Mouse (Mus musculus): Measurements from ENCODE around the gene Gm17545. TPM values are rescaled to one million over a fixed set of nuclear protein-coding genes. Genes with fewer than 3 reads are reported as not detected.

The Gm17545 gene
- polyA plus RNA-seq, 1 experiment = not detected

DNA sequence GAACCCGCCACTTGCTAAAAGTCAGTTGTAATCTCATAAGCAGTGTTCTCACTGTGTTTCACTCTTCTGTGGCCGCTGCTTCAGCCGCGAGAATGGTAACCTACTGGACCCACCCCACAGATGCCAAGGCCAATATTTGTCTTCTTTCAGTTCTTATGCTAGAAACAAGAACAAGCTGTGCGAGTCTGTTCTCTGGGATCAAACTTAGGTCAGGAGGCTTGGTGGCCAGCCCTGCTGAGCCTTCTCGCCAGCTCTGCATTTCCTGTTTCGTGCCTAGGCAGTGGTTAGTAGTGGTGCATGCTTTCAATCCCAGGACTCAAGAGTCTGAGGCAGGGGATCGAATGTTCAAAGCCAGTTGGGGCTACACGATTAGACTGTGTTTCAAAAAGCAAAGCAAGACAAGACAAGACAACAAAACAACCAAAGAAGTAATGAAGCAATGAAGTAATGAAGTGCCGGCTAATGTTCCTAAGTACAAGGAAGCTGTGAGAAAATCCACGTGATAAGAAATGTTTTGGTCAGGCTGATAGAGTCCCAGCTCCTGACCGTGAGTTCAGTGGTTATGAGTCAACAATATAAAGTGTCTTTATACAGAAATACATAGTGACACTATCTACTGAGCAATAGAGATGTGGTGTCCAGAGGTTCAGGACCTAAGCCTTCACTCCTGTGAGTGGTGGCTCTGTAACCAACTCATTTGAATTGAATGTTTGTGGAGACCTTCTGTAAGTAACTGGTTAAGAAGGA is 30.6 kb downstream of the Gm17545 start:
- H3K4me1 ChIP-seq (ENCODE audit: control insufficient read depth, insufficient read depth, insufficient read length, low read length) = no peaks in the 10 kb centered on the region
- no peak overlapping the region for H3K27ac ChIP-seq (ENCODE audit: insufficient read depth, low read depth, low read length)
- 74% methylated on average over 12 of the region's 12 CpGs for WGBS
- H3K36me3 ChIP-seq (ENCODE audit: control insufficient read depth, insufficient read depth, low read length) = no peaks in the 10 kb centered on the region
- no peak overlapping the region for H3K4me3 ChIP-seq (ENCODE audit: low read depth, low read length)
- no peaks in the 10 kb centered on the region for H3K27me3 ChIP-seq (ENCODE audit: control insufficient read depth, insufficient read depth, low read length)
- TF ChIP-seq POLR2A (IDR thresholded peaks at IDR 0.05; ENCODE audit: low read depth, low read length) (no peak), CTCF (IDR thresholded peaks at IDR 0.05; ENCODE audit: extremely low read depth, insufficient read length, insufficient replicate concordance, low read depth, low read length) (no peak)

DNA sequence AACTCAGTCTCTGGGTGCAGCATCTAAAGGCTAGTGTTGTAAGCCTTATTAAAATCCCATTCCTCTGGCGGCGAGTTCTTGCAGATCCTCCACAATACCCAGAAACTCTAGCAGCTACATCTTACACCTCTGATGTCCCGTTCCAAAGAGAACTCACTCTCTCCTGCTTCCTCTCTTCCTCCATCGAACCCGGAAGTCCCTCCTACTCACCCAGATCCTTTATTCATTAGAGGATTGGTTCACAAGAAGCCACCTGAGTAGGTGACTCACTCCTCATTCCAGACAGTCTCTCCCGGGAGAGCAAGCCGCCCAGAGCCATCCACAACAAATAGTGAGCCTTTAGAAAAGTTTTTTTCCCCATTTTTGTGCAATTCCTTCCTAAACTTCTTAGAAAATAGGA is 32.1 kb downstream of the Gm17545 start:
- 85% methylated on average over 7 of the region's 7 CpGs for WGBS
- Histone ChIP-seq H3K36me3 (ENCODE audit: control insufficient read depth, insufficient read depth, low read length) (no peaks in the 10 kb centered on the region), H3K27ac (ENCODE audit: insufficient read depth, low read depth, low read length) (no peak overlapping the region), H3K4me3 (ENCODE audit: low read depth, low read length) (no peak overlapping the region), H3K27me3 (ENCODE audit: control insufficient read depth, insufficient read depth, low read length) (no peaks in the 10 kb centered on the region), H3K4me1 (ENCODE audit: control insufficient read depth, insufficient read depth, insufficient read length, low read length) (no peaks in the 10 kb centered on the region)
- TF ChIP-seq CTCF (IDR thresholded peaks at IDR 0.05; ENCODE audit: extremely low read depth, insufficient read length, insufficient replicate concordance, low read depth, low read length) = no peak
- TF ChIP-seq POLR2A (IDR thresholded peaks at IDR 0.05; ENCODE audit: low read depth, low read length) = no peak

DNA sequence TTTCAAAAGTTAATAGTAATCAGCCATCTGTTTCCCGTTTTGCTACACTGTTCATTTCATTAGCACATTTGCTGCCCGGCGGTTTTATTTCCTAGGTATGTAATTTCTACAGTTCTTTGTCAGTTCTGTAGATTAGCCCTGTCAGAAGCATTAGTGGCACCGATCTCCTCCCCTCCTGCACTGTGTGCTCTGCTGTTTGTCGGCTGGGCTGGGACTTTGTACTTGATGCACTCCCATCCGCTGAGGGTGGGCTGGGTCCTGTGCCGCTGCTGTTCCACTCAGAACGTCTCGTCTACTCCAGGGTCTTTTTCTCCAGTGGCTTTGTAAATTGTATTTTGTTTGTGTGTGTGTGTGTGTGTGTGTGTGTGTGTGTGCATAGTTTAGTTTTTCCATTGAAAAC is 34.9 kb downstream of the Gm17545 start:
- no peaks in the 10 kb centered on the region for H3K36me3 ChIP-seq (ENCODE audit: control insufficient read depth, insufficient read depth, low read length)
- H3K4me1 ChIP-seq (ENCODE audit: control insufficient read depth, insufficient read depth, insufficient read length, low read length) = no peaks in the 10 kb centered on the region
- H3K4me3 ChIP-seq (ENCODE audit: low read depth, low read length) = no peak overlapping the region
- no peak for TF ChIP-seq POLR2A (IDR thresholded peaks at IDR 0.05; ENCODE audit: low read depth, low read length)
- no peak overlapping the region for H3K27ac ChIP-seq (ENCODE audit: insufficient read depth, low read depth, low read length)
- no peaks in the 10 kb centered on the region for H3K27me3 ChIP-seq (ENCODE audit: control insufficient read depth, insufficient read depth, low read length)
- WGBS = 38% methylated on average over 9 of the region's 9 CpGs

DNA sequence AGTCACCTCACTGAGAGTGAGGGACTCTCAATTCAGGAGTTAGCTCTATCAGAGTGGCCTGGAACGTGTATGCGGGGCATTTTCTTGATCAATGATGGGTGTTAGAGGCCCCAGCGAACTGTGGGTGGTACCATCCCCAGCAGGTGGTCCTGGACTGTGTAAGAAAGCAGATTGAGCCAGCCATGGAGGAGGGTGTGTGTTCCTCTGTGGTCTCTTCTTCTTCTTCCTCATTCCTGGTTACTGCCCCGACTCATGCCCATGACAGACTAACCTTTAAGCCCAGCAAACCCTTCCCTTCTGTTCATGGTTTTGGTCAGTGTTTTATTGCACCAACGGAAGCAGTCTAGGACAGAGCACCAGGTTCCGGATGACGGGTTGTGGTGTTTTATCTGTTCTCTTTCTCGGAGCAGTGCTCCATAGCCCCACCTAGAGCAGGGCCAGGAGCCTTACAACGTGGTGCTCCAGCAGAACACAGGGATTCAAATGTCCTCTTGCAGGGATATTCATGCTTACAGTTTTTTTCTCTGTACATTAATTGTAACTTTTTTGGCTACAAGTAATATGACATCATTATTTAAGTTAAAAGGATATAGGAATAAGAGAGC is 40.2 kb downstream of the Gm17545 start:
- H3K4me3 ChIP-seq (ENCODE audit: low read depth, low read length) = no peak overlapping the region
- H3K36me3 ChIP-seq (ENCODE audit: control insufficient read depth, insufficient read depth, low read length) = no peaks in the 10 kb centered on the region
- no peak overlapping the region for H3K27ac ChIP-seq (ENCODE audit: insufficient read depth, low read depth, low read length)
- H3K27me3 ChIP-seq (ENCODE audit: control insufficient read depth, insufficient read depth, low read length) = no peaks in the 10 kb centered on the region
- no peaks in the 10 kb centered on the region for H3K4me1 ChIP-seq (ENCODE audit: control insufficient read depth, insufficient read depth, insufficient read length, low read length)
- TF ChIP-seq POLR2A (IDR thresholded peaks at IDR 0.05; ENCODE audit: low read depth, low read length) (no peak), CTCF (IDR thresholded peaks at IDR 0.05; ENCODE audit: extremely low read depth, insufficient read length, insufficient replicate concordance, low read depth, low read length) (no peak)
- 83% methylated on average over 9 of the region's 9 CpGs for WGBS

DNA sequence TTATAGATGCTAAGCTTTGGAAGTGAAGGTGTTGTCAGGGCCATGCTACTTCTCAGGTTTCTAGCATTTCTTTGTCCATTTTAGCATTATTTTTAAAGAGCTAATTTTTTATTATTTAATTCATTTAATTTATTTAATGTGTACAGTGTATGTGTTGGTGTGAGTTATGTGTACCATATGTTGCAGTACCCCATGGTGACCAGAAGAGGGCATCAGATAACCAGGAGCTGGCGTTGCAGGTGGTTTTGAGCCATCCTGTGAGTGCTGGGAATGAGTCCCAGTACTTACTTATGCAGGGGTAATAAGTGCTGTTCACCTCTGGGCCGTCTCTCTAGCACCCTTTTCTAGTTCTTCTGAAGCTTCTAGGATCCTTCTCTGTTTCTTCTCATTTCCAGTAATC is 41.0 kb downstream of the Gm17545 start:
- no peaks in the 10 kb centered on the region for H3K36me3 ChIP-seq (ENCODE audit: control insufficient read depth, insufficient read depth, low read length)
- H3K27ac ChIP-seq (ENCODE audit: insufficient read depth, low read depth, low read length) = no peak overlapping the region
- TF ChIP-seq POLR2A (IDR thresholded peaks at IDR 0.05; ENCODE audit: low read depth, low read length) (no peak), CTCF (IDR thresholded peaks at IDR 0.05; ENCODE audit: extremely low read depth, insufficient read length, insufficient replicate concordance, low read depth, low read length) (no peak)
- no peaks in the 10 kb centered on the region for H3K4me1 ChIP-seq (ENCODE audit: control insufficient read depth, insufficient read depth, insufficient read length, low read length)
- H3K27me3 ChIP-seq (ENCODE audit: control insufficient read depth, insufficient read depth, low read length) = no peaks in the 10 kb centered on the region
- no peak overlapping the region for H3K4me3 ChIP-seq (ENCODE audit: low read depth, low read length)
- WGBS = 81% methylated on average over 2 of the region's 2 CpGs

DNA sequence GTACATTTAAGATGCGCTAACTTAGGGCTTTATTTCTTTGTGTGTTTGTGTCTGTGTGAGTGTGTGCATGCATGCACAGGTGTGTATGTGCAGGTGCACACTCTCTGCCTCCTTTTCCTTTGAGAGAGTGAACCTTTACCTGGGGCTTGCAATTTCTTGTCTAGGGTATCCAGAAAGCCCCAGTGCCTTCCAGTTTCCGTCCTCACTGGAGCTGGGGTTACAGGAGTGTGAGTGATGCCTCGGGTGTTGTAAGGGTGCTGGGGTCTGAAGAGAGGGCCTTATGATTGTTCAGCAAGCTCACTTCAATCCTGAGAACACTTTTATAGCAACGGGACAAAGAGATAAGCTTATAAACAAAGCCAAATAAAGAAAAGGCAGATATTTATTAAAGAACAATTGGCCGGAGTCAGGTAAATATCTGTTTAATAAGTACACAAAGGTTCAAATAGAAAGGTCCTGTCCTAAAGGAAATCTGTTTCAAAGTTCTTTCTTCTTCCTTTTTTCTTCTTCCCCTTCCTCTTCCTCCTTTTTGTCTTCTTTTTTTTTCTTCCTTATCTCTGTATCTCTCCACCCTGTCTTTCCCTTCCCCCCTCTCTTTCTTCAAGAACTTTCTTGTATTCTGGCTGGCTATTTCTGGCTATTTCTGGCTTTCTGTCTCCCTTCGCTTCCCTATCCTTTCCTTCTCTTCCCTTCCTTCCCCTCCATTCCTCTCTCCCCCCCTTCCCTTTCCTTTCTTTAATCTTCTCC is 43.1 kb downstream of the Gm17545 start:
- Histone ChIP-seq H3K36me3 (ENCODE audit: control insufficient read depth, insufficient read depth, low read length) (no peaks in the 10 kb centered on the region), H3K4me1 (ENCODE audit: control insufficient read depth, insufficient read depth, insufficient read length, low read length) (no peaks in the 10 kb centered on the region), H3K4me3 (ENCODE audit: low read depth, low read length) (no peak overlapping the region), H3K27ac (ENCODE audit: insufficient read depth, low read depth, low read length) (no peak overlapping the region), H3K27me3 (ENCODE audit: control insufficient read depth, insufficient read depth, low read length) (no peaks in the 10 kb centered on the region)
- TF ChIP-seq POLR2A (IDR thresholded peaks at IDR 0.05; ENCODE audit: low read depth, low read length) = no peak
- no peak for TF ChIP-seq CTCF (IDR thresholded peaks at IDR 0.05; ENCODE audit: extremely low read depth, insufficient read length, insufficient replicate concordance, low read depth, low read length)
- WGBS = 70% methylated on average over 6 of the region's 6 CpGs

DNA sequence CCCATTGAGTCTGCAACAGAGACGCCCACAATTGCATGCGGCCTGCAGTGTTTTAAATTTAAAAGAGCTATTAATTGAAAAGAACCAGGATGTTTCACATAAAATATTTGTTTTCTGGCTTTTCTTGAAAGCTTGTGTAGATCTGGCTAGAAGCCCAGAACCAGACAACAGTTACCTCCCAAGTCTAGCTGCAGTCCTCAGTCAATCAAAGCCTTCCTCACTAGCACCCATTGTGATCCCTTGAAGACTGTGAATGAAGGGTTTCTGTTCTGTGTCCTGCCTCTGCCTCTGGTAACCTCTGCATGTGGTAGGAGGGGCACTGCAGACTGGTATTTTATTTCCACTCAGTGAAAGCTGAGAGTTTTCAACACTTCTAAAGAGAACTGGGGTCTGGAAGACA is 48.9 kb downstream of the Gm17545 start:
- Histone ChIP-seq H3K27me3 (ENCODE audit: control insufficient read depth, insufficient read depth, low read length) (no peaks in the 10 kb centered on the region), H3K4me1 (ENCODE audit: control insufficient read depth, insufficient read depth, insufficient read length, low read length) (no peaks in the 10 kb centered on the region), H3K36me3 (ENCODE audit: control insufficient read depth, insufficient read depth, low read length) (no peaks in the 10 kb centered on the region), H3K4me3 (ENCODE audit: low read depth, low read length) (no peak overlapping the region), H3K27ac (ENCODE audit: insufficient read depth, low read depth, low read length) (no peak overlapping the region)
- WGBS = 83% methylated on average over 2 of the region's 2 CpGs
- TF ChIP-seq CTCF (IDR thresholded peaks at IDR 0.05; ENCODE audit: extremely low read depth, insufficient read length, insufficient replicate concordance, low read depth, low read length) (no peak), POLR2A (IDR thresholded peaks at IDR 0.05; ENCODE audit: low read depth, low read length) (no peak)

All from small intestine, adult 2 months (tissue).